Mouse (Mus musculus): ENCODE measurements around the gene Gale. TPM values are rescaled to one million over a fixed set of nuclear protein-coding genes. Genes with fewer than 3 reads are reported as not detected.

Gene Gale
- polyA plus RNA-seq, 1 experiment from 2014 or later, result 82.5 TPM

- 81% methylated on average over 4 of the region's 4 CpGs for WGBS
- Histone ChIP-seq H3K27me3 (replicated peaks) (no peaks in the 10 kb centered on the region), H3K27ac (no peak overlapping the region), H3K36me3 (no peaks in the 10 kb centered on the region), H3K4me3 (replicated peaks) (no peak overlapping the region), H3K4me1 (replicated peaks) (no peaks in the 10 kb centered on the region), H3K9ac (no peak overlapping the region), H3K4me2 (replicated peaks) (no peak overlapping the region), H3K9me3 (no peaks in the 10 kb centered on the region)
- ATAC-seq, result no peak
Observed at GRCm38 (mm10) chr4:135995118-135995517, 31.6 kb downstream of the Gale start.

GRCm38 (mm10) chr4:136004107-136004675, 40.7 kb downstream of the Gale start:
- Histone ChIP-seq H3K9me3 (no peaks in the 10 kb centered on the region), H3K27ac (no peak overlapping the region), H3K9ac (no peak overlapping the region), H3K27me3 (replicated peaks) (no peaks in the 10 kb centered on the region), H3K36me3 (peaks cover 53% of the 10 kb centered on the region), H3K4me3 (replicated peaks) (no peak overlapping the region), H3K4me2 (replicated peaks) (no peak overlapping the region), H3K4me1 (replicated peaks) (no peaks in the 10 kb centered on the region)
- no peak for ATAC-seq
- 84% methylated on average over 5 of the region's 5 CpGs for WGBS

GRCm38 (mm10) chr4:136004921-136005320, 41.4 kb downstream of the Gale start:
- Histone ChIP-seq H3K4me1 (replicated peaks) (no peaks in the 10 kb centered on the region), H3K4me3 (replicated peaks) (no peak overlapping the region), H3K27me3 (replicated peaks) (no peaks in the 10 kb centered on the region), H3K27ac (no peak overlapping the region), H3K4me2 (replicated peaks) (no peak overlapping the region), H3K36me3 (peaks cover 59% of the 10 kb centered on the region), H3K9ac (no peak overlapping the region), H3K9me3 (no peaks in the 10 kb centered on the region)
- ATAC-seq, result no peak
- 93% methylated on average over 2 of the region's 2 CpGs for WGBS

- 92% methylated on average over 3 of the region's 3 CpGs for WGBS
- H3K4me3 ChIP-seq (replicated peaks), result no peak overlapping the region
Observed at GRCm38 (mm10) chr4:136006821-136007220, 43.3 kb downstream of the Gale start.

GRCm38 (mm10) chr4:136008782-136009447, 45.4 kb downstream of the Gale start:
- Histone ChIP-seq H3K27ac (no peak overlapping the region), H3K9ac (no peak overlapping the region), H3K4me3 (replicated peaks) (no peak overlapping the region), H3K4me1 (replicated peaks) (no peaks in the 10 kb centered on the region), H3K27me3 (replicated peaks) (no peaks in the 10 kb centered on the region), H3K36me3 (peaks cover 65% of the 10 kb centered on the region), H3K9me3 (no peaks in the 10 kb centered on the region), H3K4me2 (replicated peaks) (no peak overlapping the region)
- WGBS, result 87% methylated on average over 8 of the region's 8 CpGs
- no peak for ATAC-seq

More at GRCm38 (mm10) chr4:136006821-136007220, 43.3 kb downstream of the Gale start:
- no peak overlapping the region for H3K27ac ChIP-seq
- H3K4me1 ChIP-seq (replicated peaks), result no peaks in the 10 kb centered on the region
- no peaks in the 10 kb centered on the region for H3K27me3 ChIP-seq (replicated peaks)
- H3K9me3 ChIP-seq, result no peaks in the 10 kb centered on the region
- peaks cover 64% of the 10 kb centered on the region for H3K36me3 ChIP-seq
- ATAC-seq, result no peak
- H3K9ac ChIP-seq, result no peak overlapping the region
- no peak overlapping the region for H3K4me2 ChIP-seq (replicated peaks)

GRCm38 (mm10) chr4:136010586-136010985, 47.1 kb downstream of the Gale start:
- H3K27ac ChIP-seq, result no peak overlapping the region
- no peak overlapping the region for H3K9ac ChIP-seq
- H3K36me3 ChIP-seq, result peaks cover 52% of the 10 kb centered on the region
- H3K4me2 ChIP-seq (replicated peaks), result no peak overlapping the region
- H3K4me1 ChIP-seq (replicated peaks), result no peaks in the 10 kb centered on the region
- H3K27me3 ChIP-seq (replicated peaks), result no peaks in the 10 kb centered on the region
- no peaks in the 10 kb centered on the region for H3K9me3 ChIP-seq
- WGBS, result 93% methylated on average over 4 of the region's 4 CpGs
- no peak for ATAC-seq
- H3K4me3 ChIP-seq (replicated peaks), result no peak overlapping the region

GRCm38 (mm10) chr4:136016059-136016602, 52.6 kb downstream of the Gale start:
- no peak for ATAC-seq
- Histone ChIP-seq H3K4me3 (replicated peaks) (no peak overlapping the region), H3K9ac (no peak overlapping the region), H3K27ac (no peak overlapping the region), H3K27me3 (replicated peaks) (no peaks in the 10 kb centered on the region), H3K4me2 (replicated peaks) (no peak overlapping the region), H3K9me3 (no peaks in the 10 kb centered on the region), H3K4me1 (replicated peaks) (peaks cover 11% of the 10 kb centered on the region; the same call in 1 of the 2 replicates), H3K36me3 (peaks cover 10% of the 10 kb centered on the region; the same call in 1 of the 2 replicates)
- WGBS, result 76% methylated on average over 3 of the region's 3 CpGs

Other genes with a start within 250 kb of the Gale start
- gene Il22ra1, start 235.6 kb upstream of the Gale start, polyA plus RNA-seq (2015; fragmentation: Nextera tagmentation; extraction: Ambion mirVana), result 4.7 and 6.5 TPM in 2 replicates
- 1.1 TPM in 2 replicates for gene Myom3, start 204.0 kb upstream of the Gale start, polyA plus RNA-seq (2015; fragmentation: Nextera tagmentation; extraction: Ambion mirVana)
- 177 and 214 TPM in 2 replicates for gene Srsf10, start 108.0 kb upstream of the Gale start, polyA plus RNA-seq (2015; fragmentation: Nextera tagmentation; extraction: Ambion mirVana)
- 164 and 177 TPM in 2 replicates for gene Pnrc2, start 89.9 kb upstream of the Gale start, polyA plus RNA-seq (2015; fragmentation: Nextera tagmentation; extraction: Ambion mirVana)
- 0.28 and 0.42 TPM in 2 replicates for gene Cnr2, start 68.3 kb upstream of the Gale start, polyA plus RNA-seq (2015; fragmentation: Nextera tagmentation; extraction: Ambion mirVana)
- gene Fuca1, start 43.0 kb upstream of the Gale start, polyA plus RNA-seq (2015; fragmentation: Nextera tagmentation; extraction: Ambion mirVana), result 134 and 154 TPM in 2 replicates
- 105 and 113 TPM in 2 replicates for gene Hmgcl, start 17.3 kb upstream of the Gale start, polyA plus RNA-seq (2015; fragmentation: Nextera tagmentation; extraction: Ambion mirVana)
- gene Lypla2, start 8.9 kb downstream of the Gale start, polyA plus RNA-seq (2015; fragmentation: Nextera tagmentation; extraction: Ambion mirVana), result 99.4 and 108 TPM in 2 replicates
- 51.6 TPM in 2 replicates for gene Pithd1, start 23.5 kb downstream of the Gale start, polyA plus RNA-seq (2015; fragmentation: Nextera tagmentation; extraction: Ambion mirVana)
- 34.3 and 34.4 TPM in 2 replicates for gene Eloa, start 58.0 kb downstream of the Gale start, polyA plus RNA-seq (2015; fragmentation: Nextera tagmentation; extraction: Ambion mirVana)
- 464 and 472 TPM in 2 replicates for gene Rpl11, start 89.7 kb downstream of the Gale start, polyA plus RNA-seq (2015; fragmentation: Nextera tagmentation; extraction: Ambion mirVana)
- gene Id3, start 179.8 kb downstream of the Gale start, polyA plus RNA-seq (2015; fragmentation: Nextera tagmentation; extraction: Ambion mirVana), result 269 and 285 TPM in 2 replicates
- 8.1 and 9.8 TPM in 2 replicates for gene E2f2, start 208.7 kb downstream of the Gale start, polyA plus RNA-seq (2015; fragmentation: Nextera tagmentation; extraction: Ambion mirVana)
- 4.6 and 5.4 TPM in 2 replicates for gene Asap3, start 242.6 kb downstream of the Gale start, polyA plus RNA-seq (2015; fragmentation: Nextera tagmentation; extraction: Ambion mirVana)